8 mouse cellular contexts compared by ENCODE assay signal in genomic region chr11:6290883-6291282, GRCm38 (mm10). TPM values are rescaled to one million over a fixed set of nuclear protein-coding genes. Genes with fewer than 3 reads are reported as not detected.
DNase-seq lines count a peak whose midpoint lies in the region; ATAC-seq and TF ChIP-seq lines count a peak whose summit lies in the region.

No protein-coding gene starts in this region.

- 30% methylated on average over 3 of the region's 3 CpGs for WGBS in cerebellum, adult 2 months
- 23% methylated on average over 3 of the region's 3 CpGs for WGBS in limb, embryonic 11.5 days
- 25% methylated on average over 3 of the region's 3 CpGs for WGBS in olfactory bulb, adult 2 months

- peak overlapping the region; percentile 49; the same call in 1 of the 2 replicates for H3K9ac ChIP-seq in limb, embryonic 11.5 days (ENCODE audit: low read length)

- H3K9me3 ChIP-seq in limb, embryonic 11.5 days (ENCODE audit: control insufficient read depth, low read length): no peaks in the 10 kb centered on the region

- no peak for TF ChIP-seq POLR2A in cerebellum, adult 2 months (IDR thresholded peaks at IDR 0.05; ENCODE audit: borderline replicate concordance, insufficient read depth, low read length)
- TF ChIP-seq POLR2A in olfactory bulb, adult 2 months (IDR thresholded peaks at IDR 0.05; ENCODE audit: insufficient read depth, low read depth, low read length): no peak

- no peak overlapping the region for H3K27ac ChIP-seq in cerebellum, adult 2 months (ENCODE audit: insufficient read depth, low read length)
- no peak overlapping the region for H3K27ac ChIP-seq in limb, embryonic 11.5 days (replicated peaks; ENCODE audit: low read depth, low read length)
- H3K27ac ChIP-seq in olfactory bulb, adult 2 months (ENCODE audit: insufficient read depth, low read depth, low read length): no peak overlapping the region; the same call in 1 of the 2 replicates

- H3K27me3 ChIP-seq in cerebellum, adult 2 months (ENCODE audit: control insufficient read depth, insufficient read depth, low read length): no peaks in the 10 kb centered on the region
- H3K27me3 ChIP-seq in limb, embryonic 11.5 days (ENCODE audit: control insufficient read depth, insufficient read depth, low read length): no peaks in the 10 kb centered on the region

- ATAC-seq in limb, embryonic 11.5 days (ENCODE audit: insufficient number of reproducible peaks, low FRiP score, low TSS enrichment, low read depth): no peak

- H3K36me3 ChIP-seq in limb, embryonic 11.5 days (ENCODE audit: control insufficient read depth, insufficient read depth, low read length): no peaks in the 10 kb centered on the region

- TF ChIP-seq CTCF in cerebellum, adult 2 months (IDR thresholded peaks at IDR 0.05; ENCODE audit: borderline replicate concordance, insufficient read depth, low read depth, low read length): no peak
- TF ChIP-seq CTCF in olfactory bulb, adult 2 months (IDR thresholded peaks at IDR 0.05; ENCODE audit: insufficient read depth, low read depth, low read length): no peak

- peak overlapping the region; percentile 89 for H3K4me3 ChIP-seq in cerebellum, adult 2 months (replicated peaks; ENCODE audit: insufficient read depth, low read depth, low read length)
- peak overlapping the region; percentile 60 for H3K4me3 ChIP-seq in limb, embryonic 11.5 days (ENCODE audit: low read depth, low read length)
- H3K4me3 ChIP-seq in olfactory bulb, adult 2 months (ENCODE audit: insufficient read depth, low read depth, low read length): peak overlapping the region; percentile 69

- H3K4me1 ChIP-seq in cerebellum, adult 2 months (ENCODE audit: control insufficient read depth, insufficient read depth, low read length): peaks cover 2% of the 10 kb centered on the region; the same call in 1 of the 2 replicates
- no peaks in the 10 kb centered on the region for H3K4me1 ChIP-seq in limb, embryonic 11.5 days (ENCODE audit: control insufficient read depth, insufficient read depth, low read length)
- H3K4me1 ChIP-seq in olfactory bulb, adult 2 months (ENCODE audit: control insufficient read depth, insufficient read depth, low read length): no peaks in the 10 kb centered on the region

- peak overlapping the region; percentile 59 for H3K4me2 ChIP-seq in limb, embryonic 11.5 days (ENCODE audit: low read depth, severe bottlenecking)

- DNase-seq in cerebellum, adult 2 months: peak in 1 of 2 experiments; percentile 31
- no peak for DNase-seq in cerebellum, adult 9-10 months
- peak; percentile 19 to 26 for DNase-seq in spleen, postnatal 10 days (ENCODE audit: low spot score in 2 of 2)
- DNase-seq in spleen, postnatal 4 days (ENCODE audit: low spot score in 2 of 2): no peak
- DNase-seq in limb, embryonic 11.5 days (ENCODE audit: low spot score): no peak
- DNase-seq in gastrocnemius, postnatal 25 days: no peak
- no peak for DNase-seq in urinary bladder, adult 2 months (ENCODE audit: low spot score)

RNA-seq across cellular contexts. Expression of gene Ogdh, which starts 0.6 kb away (rescaled TPM):
- 232 and 235 TPM in 2 replicates for polyA plus RNA-seq in cerebellum, adult 2 months (2012; rRNA removed)
- 91.2 and 106 TPM in 2 replicates for polyA plus RNA-seq in limb, embryonic 11.5 days (2014; fragmentation: Nextera tagmentation; extraction: Ambion mirVana)
- polyA plus RNA-seq in olfactory bulb, adult 2 months (2012; ENCODE audit: insufficient read depth, insufficient read length, low replicate concordance, missing spikeins): 123 and 426 TPM in 2 replicates
- 100 to 1,000 TPM; 664 to 688 TPM for total RNA-seq in gastrocnemius, postnatal 25 days (2021)
- 94.0 and 133 TPM in 2 replicates for polyA plus RNA-seq in urinary bladder, adult 2 months (2012; rRNA removed)

RNA-seq across cellular contexts. Expression of gene Tmed4, which starts 16.2 kb away (rescaled TPM):
- polyA plus RNA-seq in cerebellum, adult 2 months (2012; rRNA removed): 185 and 188 TPM in 2 replicates
- polyA plus RNA-seq in limb, embryonic 11.5 days (2014; fragmentation: Nextera tagmentation; extraction: Ambion mirVana): 114 TPM in 2 replicates
- not detected in 2 replicates for polyA plus RNA-seq in olfactory bulb, adult 2 months (2012; ENCODE audit: insufficient read depth, insufficient read length, low replicate concordance, missing spikeins)
- 10 to 100 TPM; 54.1 to 57.4 TPM for total RNA-seq in gastrocnemius, postnatal 25 days (2021)
- 83.0 and 98.1 TPM in 2 replicates for polyA plus RNA-seq in urinary bladder, adult 2 months (2012; rRNA removed)

RNA-seq across cellular contexts. Expression of gene Ddx56, which starts 23.3 kb away (rescaled TPM):
- 48.5 and 49.4 TPM in 2 replicates for polyA plus RNA-seq in cerebellum, adult 2 months (2012; rRNA removed)
- 114 and 117 TPM in 2 replicates for polyA plus RNA-seq in limb, embryonic 11.5 days (2014; fragmentation: Nextera tagmentation; extraction: Ambion mirVana)
- polyA plus RNA-seq in olfactory bulb, adult 2 months (2012; ENCODE audit: insufficient read depth, insufficient read length, low replicate concordance, missing spikeins): not detected in 2 replicates
- 10 to 100 TPM; 27.1 to 35.2 TPM for total RNA-seq in gastrocnemius, postnatal 25 days (2021)
- 34.1 and 38.8 TPM in 2 replicates for polyA plus RNA-seq in urinary bladder, adult 2 months (2012; rRNA removed)

Comparison
In these comparisons a context has a peak if more than half of its experiments do, and no peak if none do; other contexts are left out.
1. DNase-seq: peak in spleen, postnatal 10 days (2 of 2); none in cerebellum, adult 9-10 months (single experiment), spleen, postnatal 4 days (0 of 2), limb, embryonic 11.5 days (single experiment), gastrocnemius, postnatal 25 days (single experiment) and urinary bladder, adult 2 months (single experiment).
2. RNA of gene Ddx56, which starts 23.3 kb away (polyA plus RNA-seq): 114 to 117 TPM in limb, embryonic 11.5 days, 48.5 to 49.4 TPM in cerebellum, adult 2 months and 34.1 to 38.8 TPM in urinary bladder, adult 2 months; not detected in olfactory bulb, adult 2 months; every median in the first group is over 10 times any median in the second.
3. Peak in every context shown above with its lines, with median percentiles within 50 percentile points of each other: H3K4me3 ChIP-seq.